Mouse (Mus musculus): Measurements from ENCODE around the gene Slc35g3. TPM values are rescaled to one million over a fixed set of nuclear protein-coding genes. Genes with fewer than 3 reads are reported as not detected.

Gene Slc35g3
- total RNA-seq (2021) = not detected
- long read RNA-seq, experiment 1 = 0 reads
- long read RNA-seq, experiment 2 = 0 reads

- Histone ChIP-seq H3K27ac (no peak within 1 kb of the TSS), H3K4me3 (no peak within 1 kb of the TSS)
- no peak for TF ChIP-seq CTCF (IDR thresholded peaks at IDR 0.05)
- no peak for DNase-seq (ENCODE audit: extremely low spot score in 1 of 2, low spot score in 2 of 2)
- intact Hi-C loops (cut with DNase I) = loop anchor here (1.0 kb wide), 1 partner anchor 74 kb away; no protein-coding TSS in a partner anchor
These were observed at the start of gene Slc35g3 for GRCm38 (mm10) chr11:69761868-69762267. Gene Slc35g3 (minus strand): TSS chr11:69761968.

GRCm38 (mm10) chr11:69810280-69810679 is 48.5 kb upstream of the Slc35g3 start:
- Histone ChIP-seq H3K4me3 (no peak overlapping the region), H3K27ac (no peak overlapping the region)
- no peak for TF ChIP-seq CTCF (IDR thresholded peaks at IDR 0.05)
- DNase-seq (ENCODE audit: extremely low spot score in 1 of 2, low spot score in 2 of 2) = no peak
- intact Hi-C loops (cut with DNase I) = loop anchor here (5.0 kb wide), 1 partner anchor 52 kb away; no protein-coding TSS in a partner anchor

GRCm38 (mm10) chr11:69807641-69808040 is 45.9 kb upstream of the Slc35g3 start:
- intact Hi-C loops (cut with DNase I) = no loop called here

GRCm38 (mm10) chr11:69806378-69806777 is 44.6 kb upstream of the Slc35g3 start:
- Histone ChIP-seq H3K4me3 (no peak overlapping the region), H3K27ac (no peak overlapping the region)
- no peak; the same call in 1 of the 2 replicates for TF ChIP-seq CTCF (IDR thresholded peaks at IDR 0.05)
- DNase-seq (ENCODE audit: extremely low spot score in 1 of 2, low spot score in 2 of 2) = no peak
- intact Hi-C loops (cut with DNase I) = no loop called here

More at GRCm38 (mm10) chr11:69807641-69808040, 45.9 kb upstream of the Slc35g3 start:
- no peak overlapping the region for H3K4me3 ChIP-seq
- no peak for DNase-seq (ENCODE audit: extremely low spot score in 1 of 2, low spot score in 2 of 2)
- no peak overlapping the region for H3K27ac ChIP-seq
- no peak for TF ChIP-seq CTCF (IDR thresholded peaks at IDR 0.05)

GRCm38 (mm10) chr11:69804972-69805909 is 43.5 kb upstream of the Slc35g3 start, which contains the start of gene Tmem102:
Gene Tmem102 (minus strand): TSS chr11:69805624.
- intact Hi-C loops (cut with DNase I) = loop anchor here (5.0 kb wide), 1 partner anchor 72 kb away; the partner anchor contains the start of gene Tmem95
- no peak for DNase-seq (ENCODE audit: extremely low spot score in 1 of 2, low spot score in 2 of 2)
- Histone ChIP-seq H3K4me3 (no peak within 1 kb of the TSS; the same call in 1 of the 2 replicates), H3K27ac (no peak within 1 kb of the TSS)
- no peak; the same call in 1 of the 2 replicates for TF ChIP-seq CTCF (IDR thresholded peaks at IDR 0.05)

- Histone ChIP-seq H3K4me3 (no peak overlapping the region; the same call in 1 of the 2 replicates), H3K27ac (no peak overlapping the region)
- no peak for TF ChIP-seq CTCF (IDR thresholded peaks at IDR 0.05)
- no peak for DNase-seq (ENCODE audit: extremely low spot score in 1 of 2, low spot score in 2 of 2)
- intact Hi-C loops (cut with DNase I) = loop anchor here (5.0 kb wide), 1 partner anchor 73 kb away; the partner anchor contains the start of gene Tmem95
These were observed 42.8 kb upstream of the Slc35g3 start for GRCm38 (mm10) chr11:69804652-69804940.

GRCm38 (mm10) chr11:69803786-69804651 is 42.3 kb upstream of the Slc35g3 start:
- intact Hi-C loops (cut with DNase I) = loop anchor here (2.0 to 5.0 kb wide), 4 partner anchors 33 to 73 kb away; partner anchors contain the start of genes Nlgn2, Polr2a and Tmem95
- H3K4me3 ChIP-seq = peak overlapping the region; percentile 52
- TF ChIP-seq CTCF (IDR thresholded peaks at IDR 0.05) = peak; percentile 72
- H3K27ac ChIP-seq = peak overlapping the region; percentile 46; the same call in 1 of the 2 replicates
- peak; percentile 68 to 79 for DNase-seq (ENCODE audit: extremely low spot score in 1 of 2, low spot score in 2 of 2)

GRCm38 (mm10) chr11:69803328-69803727 is 41.6 kb upstream of the Slc35g3 start:
- no peak for TF ChIP-seq CTCF (IDR thresholded peaks at IDR 0.05)
- intact Hi-C loops (cut with DNase I) = loop anchor here (2.0 to 5.0 kb wide), 4 partner anchors 33 to 74 kb away; partner anchors contain the start of genes Nlgn2, Polr2a and Tmem95
- Histone ChIP-seq H3K4me3 (peak overlapping the region; percentile 52), H3K27ac (peak overlapping the region; percentile 46; the same call in 1 of the 2 replicates)
- DNase-seq (ENCODE audit: extremely low spot score in 1 of 2, low spot score in 2 of 2) = no peak

GRCm38 (mm10) chr11:69802648-69803105 is 40.9 kb upstream of the Slc35g3 start:
- Histone ChIP-seq H3K27ac (peak overlapping the region; percentile 59), H3K4me3 (peak overlapping the region; percentile 52)
- peak; percentile 80 to 88 for DNase-seq (ENCODE audit: extremely low spot score in 1 of 2, low spot score in 2 of 2)
- intact Hi-C loops (cut with DNase I) = loop anchor here (2.0 to 5.0 kb wide), 4 partner anchors 34 to 75 kb away; partner anchors contain the start of genes Nlgn2, Polr2a and Tmem95
- no peak for TF ChIP-seq CTCF (IDR thresholded peaks at IDR 0.05)

GRCm38 (mm10) chr11:69801379-69801977 is 39.7 kb upstream of the Slc35g3 start, which contains the start of gene Fgf11:
Gene Fgf11 (minus strand): TSS chr11:69801857.
- DNase-seq (ENCODE audit: extremely low spot score in 1 of 2, low spot score in 2 of 2) = no peak
- TF ChIP-seq CTCF (IDR thresholded peaks at IDR 0.05) = no peak
- Histone ChIP-seq H3K27ac (peak within 1 kb of the TSS; percentile 59), H3K4me3 (peak within 1 kb of the TSS; percentile 52)
- intact Hi-C loops (cut with DNase I) = loop anchor here (5.0 kb wide), 1 partner anchor 76 kb away; the partner anchor contains the start of gene Tmem95

Data from left cerebral cortex, adult 2 months (tissue).